Mouse (Mus musculus): ENCODE measurements around the gene Pold4.

GRCm38 (mm10) chr19:4226779-4227178 is 4.9 kb upstream of the Pold4 start:
- no peak for TF ChIP-seq CTCF (IDR thresholded peaks at IDR 0.05; ENCODE audit: control insufficient read depth, insufficient read depth, insufficient read length)
- no peak for TF ChIP-seq MAX (IDR thresholded peaks at IDR 0.05)
- no peak for TF ChIP-seq USF1 (IDR thresholded peaks at IDR 0.05; ENCODE audit: low read depth)
- TF ChIP-seq CEBPB (IDR thresholded peaks at IDR 0.05; ENCODE audit: low read depth): no peak
- no peak for TF ChIP-seq FOSL1 (IDR thresholded peaks at IDR 0.05; ENCODE audit: insufficient read depth, low read length, poor library complexity, severe bottlenecking)
- no peak for TF ChIP-seq MYOG (IDR thresholded peaks at IDR 0.05; ENCODE audit: control insufficient read depth, extremely low read depth, insufficient read length)
